Mouse (Mus musculus) testis, adult 2 months (tissue): ENCODE measurements at regions not wholly inside any gene's neighbourhood (a gene's known extent, or its start where the extent isn't known, plus 50 kb on each side); places are given as distances from the start of the nearest gene placed in this dataset.

ENCODE experiments used
- CTCF ChIP-seq: fragments of 200-500 bp; IDR thresholded peaks from 2 replicates; pipeline ENCODE4 v1.5.1; 2012; ENCODE audit warnings: low read depth, mild to moderate bottlenecking, inconsistent platforms, low read length, moderate library complexity; ENCODE audit not compliant: control insufficient read depth, insufficient read depth, insufficient replicate concordance
- POLR2A ChIP-seq: fragments of 200-500 bp; IDR thresholded peaks from 2 replicates; pipeline ENCODE4 v1.6.1; 2012; ENCODE audit warnings: low read depth, mild to moderate bottlenecking, inconsistent platforms, low read length, moderate library complexity; ENCODE audit not compliant: control insufficient read depth

DNA sequence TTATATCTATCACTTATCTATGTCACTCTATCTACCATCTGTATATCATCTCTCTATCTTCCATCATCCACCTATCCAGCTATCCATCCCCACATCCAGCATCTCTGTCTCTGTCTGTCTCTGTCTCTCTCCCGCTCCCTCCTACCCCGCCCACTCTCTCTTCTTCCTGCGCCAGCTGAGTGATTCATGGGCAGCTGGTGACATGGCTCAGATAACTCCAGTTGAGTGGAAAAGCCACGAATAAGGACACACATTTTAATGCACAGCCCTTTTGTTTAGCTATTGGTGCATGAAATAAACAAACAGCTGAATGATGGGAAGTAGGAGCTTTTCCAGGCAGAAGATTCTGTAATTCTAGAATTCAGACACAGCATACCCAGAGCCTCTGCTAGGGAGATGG lies 446.3 kb downstream of the Glrx3 start:
- TF ChIP-seq POLR2A, result no peak
- TF ChIP-seq CTCF, result no peak
